Mouse (Mus musculus) thymus, adult 2 months (tissue): ENCODE measurements around the gene Chml. TPM values are rescaled to one million over a fixed set of nuclear protein-coding genes. Genes with fewer than 3 reads are reported as not detected.

Source experiments
- DNase-seq: peaks from one replicate; pipeline ENCODE4 v3.0.0; 2021
- H3K27ac ChIP-seq: fragments of 200-500 bp; 2 replicates; pipeline ENCODE4 v1.5.1; 2012; ENCODE audit warnings: low read length, control low read depth; ENCODE audit not compliant: control insufficient read depth, insufficient read depth
- H3K27me3 ChIP-seq: fragments of 200-500 bp; 2 replicates; pipeline ENCODE4 v1.6.1; 2012; ENCODE audit warnings: mild to moderate bottlenecking, low read length, moderate library complexity, mixed read lengths; ENCODE audit not compliant: control insufficient read depth, insufficient read depth
- H3K36me3 ChIP-seq: fragments of 200-500 bp; 2 replicates; pipeline ENCODE4 v1.6.1; 2012; ENCODE audit warnings: mild to moderate bottlenecking, low read length, moderate library complexity; ENCODE audit not compliant: control insufficient read depth, insufficient read depth
- H3K4me1 ChIP-seq: fragments of 200-500 bp; replicated peaks from 2 replicates; pipeline ENCODE4 v1.6.1; 2012; ENCODE audit warnings: low read length; ENCODE audit not compliant: control insufficient read depth, insufficient read depth
- H3K4me3 ChIP-seq: fragments of 200-500 bp; 2 replicates; pipeline ENCODE4 v1.5.1; 2012; ENCODE audit warnings: mild to moderate bottlenecking, low read length, control low read depth, moderate library complexity; ENCODE audit not compliant: control insufficient read depth, insufficient read depth
- CTCF ChIP-seq: fragments of 200-500 bp; IDR thresholded peaks from 2 replicates; pipeline ENCODE4 v1.5.1; 2012; ENCODE audit warnings: mild to moderate bottlenecking, control low read depth, low read length, moderate library complexity, borderline replicate concordance; ENCODE audit not compliant: control insufficient read depth, poor library complexity, insufficient read depth; ENCODE audit errors: extremely low read depth
- POLR2A ChIP-seq: fragments of 200-500 bp; IDR thresholded peaks from 2 replicates; pipeline ENCODE4 v1.6.1; 2012; ENCODE audit warnings: mild to moderate bottlenecking, low read length, control low read depth, moderate library complexity; ENCODE audit not compliant: control insufficient read depth, poor library complexity, insufficient read depth; ENCODE audit errors: extremely low read depth
- WGBS: fragments of 180-500 bp; shearing (Covaris S2); methylation state at CpG from one replicate; pipeline ENCODE4 v1.1.7; 2018; 5-methylcytosine and 5-hydroxymethylcytosine counted together
- polyA plus RNA-seq: library from polyadenylated mRNA; depleted of rRNA; stranded (reverse); fragments of >200 nt; gene quantifications from 2 replicates; pipeline ENCODE4 v1.2.3, GENCODE M21; 2012; rRNA removed

The Chml gene
- 18.3 and 45.7 TPM in 2 replicates for polyA plus RNA-seq

DNA sequence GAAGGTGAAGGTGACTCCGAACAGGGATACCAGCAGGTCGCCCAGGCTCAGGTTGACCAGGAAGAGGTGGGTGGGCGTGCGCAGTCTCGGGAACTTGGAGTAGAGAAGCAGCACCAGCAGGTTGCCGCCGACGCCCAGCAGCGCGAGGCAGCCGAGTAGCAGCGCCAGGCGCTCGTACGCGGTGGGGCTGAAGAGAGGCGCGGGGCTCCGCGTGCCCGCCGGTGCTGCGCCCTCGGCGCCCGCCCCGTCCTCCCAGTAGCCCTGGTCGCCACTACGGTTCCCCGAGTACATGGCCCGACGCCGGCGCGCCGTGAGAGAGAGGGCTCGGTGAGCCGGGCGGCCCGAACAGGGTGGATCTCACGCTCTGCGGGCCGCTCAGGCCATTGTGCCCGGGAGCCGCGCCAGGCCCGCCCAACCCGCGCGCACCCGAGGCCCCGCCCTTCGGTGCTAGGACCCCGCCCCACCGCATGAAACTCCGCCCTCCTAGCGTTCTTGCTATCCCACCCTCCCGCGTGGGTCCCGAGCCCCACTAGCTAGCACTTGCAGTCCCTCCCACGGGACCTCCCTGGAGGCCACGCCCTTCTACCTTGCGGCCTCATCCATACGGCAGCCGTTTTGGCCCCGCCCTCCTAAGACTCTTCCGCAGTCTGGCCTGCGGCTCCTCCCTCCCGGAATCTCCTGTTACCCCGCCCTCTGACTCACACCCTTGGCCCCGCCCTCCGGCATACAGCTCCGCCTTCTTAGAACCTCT, at the start of gene Chml, which contains the start of gene Opn3:
Gene Chml (minus strand): TSS at position 656 of the 751 bp plus-strand sequence.
Gene Opn3 (minus strand): TSS at position 531 of the 751 bp plus-strand sequence.
- Histone ChIP-seq H3K27me3 (no peaks in the 10 kb centered on the region), H3K36me3 (no peaks in the 10 kb centered on the region), H3K27ac (no peak within 1 kb of the TSS), H3K4me3 (peak within 1 kb of the TSS; percentile 82), H3K4me1 (peaks cover 7% of the 10 kb centered on the region)
- WGBS: under 1% methylated on average over 73 of the region's 73 CpGs
- DNase-seq: peak; percentile 99
- TF ChIP-seq POLR2A (peak; percentile 80), CTCF (no peak)

DNA sequence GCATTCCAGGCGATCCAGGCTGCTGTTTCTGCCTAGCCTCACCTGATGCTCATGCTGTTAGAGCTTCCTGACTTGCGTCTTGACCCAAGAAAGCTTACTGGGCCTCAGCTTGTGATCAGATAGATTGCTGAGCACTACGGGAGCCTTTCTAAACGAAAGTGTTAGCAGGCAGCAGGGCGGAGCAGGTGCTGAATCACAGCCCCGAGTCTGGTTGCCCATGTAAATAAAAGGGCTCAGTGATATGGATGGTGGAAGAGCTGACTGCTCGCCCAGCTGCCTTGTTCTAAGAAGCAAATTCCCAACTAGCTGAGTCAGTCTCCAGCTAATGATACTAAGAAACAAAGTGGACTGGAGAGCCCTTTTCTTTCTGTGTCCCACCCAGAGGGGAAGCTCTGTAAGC, 33.1 kb upstream of the Chml start:
- H3K4me1 ChIP-seq: no peaks in the 10 kb centered on the region
- H3K27me3 ChIP-seq: no peaks in the 10 kb centered on the region
- no peak for DNase-seq
- no peaks in the 10 kb centered on the region for H3K36me3 ChIP-seq
- no peak overlapping the region for H3K27ac ChIP-seq
- WGBS: 43% methylated on average over 7 of the region's 7 CpGs
- H3K4me3 ChIP-seq: no peak overlapping the region
- TF ChIP-seq POLR2A (no peak), CTCF (no peak)

DNA sequence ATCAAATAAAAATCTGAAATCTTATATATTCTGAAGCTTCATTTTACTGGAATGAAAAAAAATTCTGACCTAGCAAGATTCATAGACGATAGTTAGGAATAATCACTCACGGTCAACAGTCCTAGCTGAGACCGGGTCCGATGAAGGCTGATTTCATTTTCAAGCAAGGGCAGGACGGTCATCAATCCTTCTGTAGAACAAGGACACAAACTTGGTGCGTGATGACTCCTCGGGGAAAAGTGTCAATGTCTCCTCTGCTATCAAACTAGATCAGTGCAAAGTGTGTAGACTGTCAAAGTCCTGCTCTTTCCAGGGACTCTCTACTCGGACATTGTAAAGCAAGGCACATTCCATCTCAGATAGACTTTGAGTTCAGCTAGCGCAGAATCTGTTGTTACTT, 24.1 kb upstream of the Chml start:
- no peaks in the 10 kb centered on the region for H3K36me3 ChIP-seq

DNA sequence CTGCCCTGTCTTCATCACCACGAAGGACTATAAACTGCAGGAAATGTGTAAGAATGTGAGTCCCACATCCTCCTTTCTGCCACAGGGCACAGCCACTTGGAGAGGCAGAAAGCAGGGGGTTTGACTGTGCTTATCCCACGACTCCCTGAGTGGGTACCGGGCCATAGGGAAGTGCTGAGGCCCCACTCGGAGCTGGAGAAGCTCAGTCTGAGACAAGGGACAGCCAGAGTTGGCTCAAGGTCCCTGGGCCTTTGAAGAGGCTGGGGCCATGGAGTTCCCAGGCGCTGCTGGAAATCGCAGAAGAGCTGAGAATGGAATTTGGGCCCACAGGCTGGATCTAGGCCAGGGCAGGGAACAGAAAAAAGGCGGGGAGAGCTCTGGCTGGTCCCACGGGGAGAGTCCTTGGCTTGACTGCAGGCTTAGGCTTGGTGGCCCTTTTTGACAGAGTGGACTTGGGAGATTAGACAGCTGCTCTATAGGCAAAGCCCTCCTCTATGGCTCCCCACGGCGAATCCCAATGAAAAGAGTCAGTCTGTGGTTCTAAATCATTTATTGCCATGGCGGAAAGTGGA, 19.7 kb upstream of the Chml start:
- Histone ChIP-seq H3K27ac (no peak overlapping the region), H3K4me1 (no peaks in the 10 kb centered on the region), H3K36me3 (no peaks in the 10 kb centered on the region), H3K27me3 (no peaks in the 10 kb centered on the region), H3K4me3 (no peak overlapping the region)
- TF ChIP-seq POLR2A (no peak), CTCF (no peak)
- WGBS: 84% methylated on average over 11 of the region's 11 CpGs
- no peak for DNase-seq

More for the DNA sequence above, 24.1 kb upstream of the Chml start:
- TF ChIP-seq CTCF (no peak), POLR2A (no peak)
- no peaks in the 10 kb centered on the region for H3K27me3 ChIP-seq
- 93% methylated on average over 9 of the region's 9 CpGs for WGBS
- no peak overlapping the region for H3K27ac ChIP-seq
- no peak overlapping the region for H3K4me3 ChIP-seq
- no peak for DNase-seq
- no peaks in the 10 kb centered on the region for H3K4me1 ChIP-seq

DNA sequence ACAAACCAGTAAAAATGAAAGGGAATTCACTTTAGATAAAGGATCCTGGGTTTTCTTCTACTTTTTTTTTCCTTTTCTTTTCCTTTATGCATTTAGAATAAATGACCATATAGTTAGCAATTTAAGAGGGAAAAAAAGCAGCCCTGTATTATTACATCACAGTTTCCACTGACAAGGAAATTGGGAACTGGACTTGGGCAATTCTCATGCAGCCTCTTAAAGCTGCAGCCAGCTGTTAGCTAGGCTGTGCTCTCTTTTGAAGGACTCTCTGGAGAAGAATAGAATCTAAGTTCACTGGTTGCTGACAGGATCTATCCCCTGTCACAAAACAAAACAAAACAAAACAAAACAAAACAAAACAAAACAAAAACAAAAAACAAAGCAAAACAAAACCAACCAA, 15.3 kb upstream of the Chml start:
- Histone ChIP-seq H3K36me3 (no peaks in the 10 kb centered on the region), H3K4me3 (no peak overlapping the region), H3K27me3 (no peaks in the 10 kb centered on the region), H3K4me1 (no peaks in the 10 kb centered on the region), H3K27ac (no peak overlapping the region)
- TF ChIP-seq POLR2A (no peak), CTCF (no peak)
- no peak for DNase-seq

DNA sequence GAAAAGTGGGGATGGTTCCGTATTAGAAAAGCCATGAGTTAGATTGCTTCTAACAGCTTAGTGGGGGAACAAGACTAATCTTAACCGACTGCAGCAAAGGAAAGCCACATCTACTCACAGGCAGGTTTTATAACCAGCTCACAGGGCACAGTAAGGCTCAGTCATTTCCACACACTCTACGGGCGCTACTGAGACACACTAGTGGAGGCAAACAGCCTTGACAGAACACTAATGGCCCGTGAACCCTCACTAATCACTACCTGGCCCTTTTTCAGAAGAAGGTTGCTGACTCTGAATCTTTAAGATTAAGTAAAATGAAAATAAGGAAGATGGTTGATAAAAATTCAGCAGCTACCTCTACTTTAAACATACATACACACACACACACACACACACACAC, 14.9 kb upstream of the Chml start:
- Histone ChIP-seq H3K4me1 (no peaks in the 10 kb centered on the region), H3K4me3 (no peak overlapping the region), H3K36me3 (no peaks in the 10 kb centered on the region), H3K27ac (no peak overlapping the region), H3K27me3 (no peaks in the 10 kb centered on the region)
- DNase-seq: no peak
- 80% methylated on average over 5 of the region's 5 CpGs for WGBS
- TF ChIP-seq CTCF (no peak), POLR2A (no peak)
